Mouse (Mus musculus) liver, postnatal 0 days (tissue): ENCODE data around the gene Mga.

Source experiments
- CTCF ChIP-seq: sonication (generic); IDR thresholded peaks from 2 replicates; pipeline ENCODE4 v1.5.1; 2016; ENCODE audit warnings: antibody characterized with exemption, low read depth
- EP300 ChIP-seq: IDR thresholded peaks from 2 replicates; pipeline ENCODE4 v1.6.1; 2016; ENCODE audit warnings: antibody characterized with exemption, low read depth, mild to moderate bottlenecking

GRCm38 (mm10) chr2:119875981-119876380 lies 21.0 kb upstream of the Mga start:
- TF ChIP-seq EP300 (no peak), CTCF (0 out of 2 replicates have a peak, but pooled peaks have one; percentile 19)
